Mouse (Mus musculus) cerebellum, postnatal 14 days (tissue): ENCODE measurements around the gene Kcnmb4.

ENCODE experiments used
- DNase-seq, 2 experiments: peaks; one replicate each; pipeline ENCODE4 v3.0.0; 2021; ENCODE audit warnings: mixed read lengths in 2 of 2

The Kcnmb4 gene

DNA sequence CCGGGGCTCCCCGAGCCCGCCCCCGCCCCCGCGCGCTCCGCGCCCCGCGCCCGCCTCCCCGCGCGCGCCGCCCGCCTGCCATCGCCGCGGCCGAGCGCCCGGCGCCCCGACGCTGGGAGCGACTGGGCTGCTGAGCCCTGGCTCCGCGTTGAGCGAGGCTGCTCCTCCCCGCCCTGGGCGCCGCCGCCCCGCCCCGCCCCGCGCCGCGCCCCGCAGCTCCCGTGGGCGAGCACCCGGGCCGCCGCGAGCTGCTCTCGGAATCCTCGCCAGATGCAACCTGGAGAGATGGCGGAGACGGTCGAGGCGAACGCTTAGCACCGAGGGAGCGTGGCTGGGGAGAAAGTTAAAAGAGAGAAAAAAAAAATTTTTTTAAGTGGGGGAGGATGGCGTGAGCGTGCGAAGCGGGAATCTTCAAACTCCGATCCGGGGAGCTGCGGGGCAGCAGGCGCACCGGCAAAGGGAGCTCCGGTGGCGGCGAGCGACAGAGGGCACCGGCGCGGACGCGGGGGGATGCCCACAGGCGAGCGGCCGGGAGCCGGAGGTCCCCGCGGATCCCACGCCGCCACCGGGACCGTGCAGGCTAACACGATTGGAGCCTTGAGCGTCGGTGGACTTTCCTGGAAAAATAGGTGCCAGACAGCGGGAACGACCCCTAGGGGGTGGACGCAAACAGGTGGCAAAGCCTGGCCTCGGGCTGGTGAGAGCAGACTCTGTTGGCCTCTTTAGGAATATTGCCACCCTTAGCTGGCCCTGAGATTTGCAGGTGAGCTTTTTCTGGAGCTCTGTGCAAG is at the start of gene Kcnmb4:
Gene Kcnmb4, minus strand, starts transcription at position 120 of the 791 bp plus-strand sequence.
- DNase-seq = peak; percentile 75 to 79

DNA sequence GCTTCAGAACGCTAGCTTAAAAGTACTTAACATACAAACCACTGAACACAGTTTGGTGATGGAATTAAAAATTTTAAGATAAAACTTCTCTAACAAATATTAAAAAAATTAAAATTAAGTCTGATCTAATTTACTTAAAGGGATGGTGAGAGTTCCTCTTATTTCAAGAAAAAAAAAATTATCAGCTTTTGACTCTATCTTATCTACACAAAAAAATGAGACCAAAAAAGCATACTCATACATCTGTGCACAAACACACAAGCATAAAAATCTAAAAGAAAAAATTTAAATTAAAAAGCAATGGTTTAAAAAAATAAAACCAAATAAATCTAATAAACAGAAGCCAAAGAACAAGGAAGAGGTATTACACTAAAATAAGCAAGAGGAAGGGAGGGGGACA is 45.9 kb upstream of the Kcnmb4 start:
- no peak for DNase-seq

- no peak for DNase-seq
These were observed 41.9 kb upstream of the Kcnmb4 start for GRCm38 (mm10) chr10:116515590-116515989.

- DNase-seq = no peak
These were observed 41.5 kb upstream of the Kcnmb4 start for GRCm38 (mm10) chr10:116515158-116515557.

DNA sequence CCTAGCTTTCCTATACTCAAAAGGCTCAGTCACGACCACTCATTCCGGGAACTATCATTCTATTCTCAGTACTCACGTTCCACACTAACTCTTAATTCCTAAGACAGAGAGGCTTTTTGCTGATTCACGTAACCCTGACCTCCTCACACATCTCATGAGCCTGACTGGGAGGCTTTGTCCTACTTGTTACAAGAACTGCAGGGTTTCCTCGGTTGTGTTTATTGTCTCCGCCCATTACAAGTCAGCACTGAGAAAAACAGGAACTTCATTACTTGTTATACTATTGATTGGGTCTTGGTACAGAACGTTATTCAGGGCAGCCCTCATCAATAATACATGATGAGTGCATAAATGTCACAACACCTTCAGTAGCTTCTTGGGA is 39.6 kb upstream of the Kcnmb4 start:
- DNase-seq = no peak

GRCm38 (mm10) chr10:116512521-116513253 is 39.0 kb upstream of the Kcnmb4 start:
- DNase-seq = no peak

DNA sequence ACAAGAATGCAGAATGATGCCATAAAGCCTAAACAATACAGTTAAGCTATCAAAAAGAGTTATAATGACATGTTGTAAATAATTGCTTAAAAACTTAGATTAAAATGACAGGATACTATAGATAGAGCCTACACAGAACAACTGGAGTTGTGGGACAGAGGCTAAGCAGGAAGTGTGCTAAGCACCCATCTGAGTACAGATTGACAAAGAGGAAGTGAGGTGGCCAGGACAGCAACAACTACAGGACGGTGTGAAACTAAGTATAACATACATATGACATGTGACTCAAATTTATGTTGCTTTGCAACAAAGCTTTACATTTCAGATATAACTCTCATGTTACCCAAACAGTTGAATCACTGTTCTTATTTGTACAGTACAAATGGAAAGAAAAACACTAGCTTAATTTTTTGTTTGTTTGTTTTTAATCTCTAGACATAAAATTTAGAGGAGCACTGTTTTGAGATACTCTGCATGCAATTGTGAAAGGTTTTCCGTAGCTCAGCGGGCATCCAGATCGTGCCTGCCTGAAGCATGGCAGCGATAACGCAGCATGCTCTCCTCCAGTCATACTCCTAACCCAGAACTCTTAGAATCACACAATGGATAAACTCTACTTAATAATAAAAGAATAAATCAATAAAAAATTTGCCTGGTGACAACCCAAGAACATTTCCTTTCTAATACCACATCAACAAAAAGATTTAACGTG is 31.8 kb upstream of the Kcnmb4 start:
- DNase-seq = no peak

DNA sequence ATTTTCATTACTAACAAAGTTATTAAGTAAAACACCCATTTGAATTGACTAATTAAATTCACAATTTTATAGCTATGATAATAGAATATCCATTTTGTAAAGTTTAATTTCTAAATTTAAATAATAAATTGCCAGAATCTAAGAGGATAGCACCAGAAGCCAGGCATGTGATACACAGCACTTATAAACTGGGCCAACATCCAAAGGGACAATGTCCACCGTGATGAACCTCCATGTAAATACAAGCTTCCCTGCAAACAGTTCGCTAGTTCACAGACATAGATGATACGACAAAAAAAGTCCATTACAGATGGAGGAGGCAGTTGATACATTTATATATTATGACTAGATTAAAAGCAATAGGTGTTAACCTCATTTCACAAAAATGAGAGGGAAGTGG is 19.1 kb upstream of the Kcnmb4 start:
- no peak for DNase-seq

- DNase-seq = peak; percentile 40 to 62
These were observed 13.4 kb upstream of the Kcnmb4 start for GRCm38 (mm10) chr10:116486895-116487747.

GRCm38 (mm10) chr10:116481917-116482316 is 8.2 kb upstream of the Kcnmb4 start:
- no peak for DNase-seq

GRCm38 (mm10) chr10:116480988-116481387 is 7.3 kb upstream of the Kcnmb4 start:
- no peak for DNase-seq

- DNase-seq = no peak
These were observed 2.9 kb upstream of the Kcnmb4 start for GRCm38 (mm10) chr10:116476559-116476958.

GRCm38 (mm10) chr10:116475725-116476124 is 2.0 kb upstream of the Kcnmb4 start:
- no peak for DNase-seq

DNA sequence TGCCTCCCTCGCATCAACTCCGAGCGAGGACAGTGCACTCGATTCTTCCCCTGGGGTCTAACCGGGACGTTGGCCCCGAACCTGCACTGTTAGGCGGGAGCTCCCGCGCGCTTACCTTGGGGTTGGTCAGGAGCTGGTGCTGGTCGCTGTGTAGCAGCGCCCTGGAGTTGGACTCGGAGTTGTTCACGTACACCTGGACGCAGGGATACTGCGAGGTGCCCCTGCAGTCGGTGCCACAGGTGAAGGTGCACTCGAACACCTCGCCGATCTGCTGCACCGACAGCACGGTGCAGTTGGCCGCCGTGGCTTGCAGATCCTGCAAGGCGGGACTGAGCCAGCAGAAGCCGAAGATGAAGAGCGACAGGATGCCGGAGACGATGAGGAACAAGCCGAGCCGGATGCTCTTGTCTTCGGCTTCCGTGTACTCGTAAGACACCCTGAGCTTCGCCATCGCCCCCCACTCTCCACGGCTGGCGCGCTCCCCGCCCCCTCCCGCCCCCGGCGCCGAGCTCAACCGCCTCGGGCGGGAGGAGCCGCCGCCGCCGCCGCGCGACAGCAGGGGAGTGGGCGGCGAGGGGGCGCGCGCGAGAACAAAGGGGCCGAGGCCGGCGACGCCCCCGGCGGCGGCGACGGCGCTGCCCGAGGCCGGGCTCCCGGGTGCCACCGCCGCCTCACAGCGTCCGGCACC is 463 bp downstream of the Kcnmb4 start:
- peak; percentile 67 to 71 for DNase-seq

DNA sequence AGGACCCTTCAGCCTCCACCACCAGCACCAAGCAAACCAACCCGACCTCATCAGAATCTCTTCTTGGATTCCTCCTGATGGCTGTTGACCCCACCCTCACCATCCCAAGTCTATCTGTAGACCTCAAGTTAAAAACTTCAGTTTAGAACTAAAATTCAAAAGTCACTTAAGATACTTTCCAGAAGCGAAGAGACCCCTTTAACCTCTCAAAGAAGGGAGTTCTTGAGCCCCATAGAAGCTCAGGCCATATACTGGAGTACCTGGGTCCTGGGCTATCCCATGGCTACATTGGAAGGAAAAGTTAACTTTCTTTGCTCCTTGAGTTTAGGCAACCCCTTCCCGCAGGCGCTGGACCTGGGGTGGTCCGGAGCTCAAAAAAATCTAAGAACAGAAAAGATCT is 1.1 kb downstream of the Kcnmb4 start:
- no peak for DNase-seq

DNA sequence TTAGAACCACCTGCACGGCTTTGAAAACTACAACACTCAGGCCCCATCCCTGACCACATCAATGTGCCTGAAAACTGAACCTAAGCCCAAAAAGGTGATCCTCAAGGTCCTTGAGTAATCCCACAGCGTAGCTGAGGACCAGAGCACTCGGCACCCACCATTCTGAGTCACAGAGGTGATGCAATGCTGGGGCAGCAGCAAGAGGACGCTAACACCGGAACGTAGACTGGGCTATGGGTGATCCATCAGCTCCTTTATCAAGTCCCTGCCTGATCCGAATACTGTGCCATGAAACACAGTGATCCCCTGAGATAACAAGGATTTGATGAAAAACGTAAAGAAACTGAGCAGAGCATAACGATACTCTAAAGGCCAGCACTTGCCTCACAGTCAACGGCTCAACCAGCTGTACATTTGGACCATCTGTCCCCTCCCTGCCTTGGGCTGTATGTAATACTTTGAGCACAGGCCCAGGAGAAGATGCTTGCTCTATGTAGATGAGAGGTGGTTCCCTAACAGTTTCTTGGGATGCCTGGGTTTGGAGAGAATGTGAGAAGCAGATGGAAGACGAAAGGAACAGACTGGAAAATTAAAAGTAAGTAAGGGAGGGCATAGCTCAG is 3.3 kb downstream of the Kcnmb4 start:
- DNase-seq = peak in 1 of 2 experiments; percentile 36

DNA sequence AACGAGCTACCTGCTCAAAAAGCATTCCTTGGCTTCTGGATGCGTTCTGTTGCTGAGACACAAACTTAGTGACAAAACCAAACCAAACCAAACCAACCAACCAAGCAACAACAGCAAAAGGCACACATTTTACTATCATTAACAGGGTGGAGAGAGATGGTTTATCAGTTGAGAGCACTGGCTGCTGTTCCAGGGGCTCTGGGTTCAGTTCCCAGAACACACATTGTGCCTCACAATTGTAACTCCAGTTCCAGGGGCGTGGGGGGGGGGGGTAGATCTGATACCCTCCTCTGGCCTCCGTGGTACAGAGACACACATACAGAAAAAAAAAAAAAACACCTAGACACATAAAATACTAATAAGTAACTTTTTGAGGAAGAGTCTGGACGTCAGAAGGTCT is 5.6 kb downstream of the Kcnmb4 start:
- no peak for DNase-seq

GRCm38 (mm10) chr10:116463753-116464345 is 9.8 kb downstream of the Kcnmb4 start:
- DNase-seq = no peak

- DNase-seq = no peak
These were observed 12.2 kb downstream of the Kcnmb4 start for GRCm38 (mm10) chr10:116461443-116461842.

DNA sequence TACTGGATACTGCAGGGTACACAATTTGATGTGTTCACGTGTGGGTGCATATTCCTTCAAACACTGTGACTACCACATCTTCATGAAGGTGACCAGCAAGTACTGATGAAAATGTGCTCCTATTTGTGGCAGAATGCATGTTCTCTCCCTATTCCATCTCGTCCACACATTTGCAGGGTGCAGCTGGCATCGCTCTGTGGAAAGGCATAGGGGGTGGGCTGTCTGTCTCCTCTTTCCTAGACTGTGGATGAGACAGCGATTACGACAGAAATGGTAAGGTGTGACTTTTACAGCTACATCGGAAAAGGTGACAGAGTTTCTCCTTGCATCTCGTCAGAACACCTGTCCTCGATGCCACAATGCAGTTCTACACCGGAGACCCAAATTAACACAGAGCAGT is 14.9 kb downstream of the Kcnmb4 start:
- no peak for DNase-seq

GRCm38 (mm10) chr10:116452771-116453170 is 20.9 kb downstream of the Kcnmb4 start:
- no peak for DNase-seq
